Mouse (Mus musculus): ENCODE measurements around the gene Plcd3. TPM values are rescaled to one million over a fixed set of nuclear protein-coding genes. Genes with fewer than 3 reads are reported as not detected.

Plcd3 gene
- total RNA-seq (2014; rRNA removed) (9.4 and 9.7 TPM in 2 replicates), polyA plus RNA-seq (2015; fragmentation: Nextera tagmentation; extraction: Ambion mirVana) (4.7 and 4.9 TPM in 2 replicates)

- peak within 1 kb of the TSS; percentile 45 for H3K4me3 ChIP-seq (ENCODE audit: low read depth, low read length)
- ATAC-seq (ENCODE audit: low FRiP score) (no peak), DNase-seq (ENCODE audit: low spot score) (peak; percentile 51)
- H3K27me3 ChIP-seq (ENCODE audit: insufficient read depth, low read length), result peaks cover 19% of the 10 kb centered on the region
- peak within 1 kb of the TSS; percentile 59 for H3K9ac ChIP-seq (replicated peaks; ENCODE audit: low read length, poor library complexity, severe bottlenecking)
- H3K36me3 ChIP-seq (ENCODE audit: insufficient read depth, low read length), result no peaks in the 10 kb centered on the region
- H3K4me2 ChIP-seq (ENCODE audit: low read depth, low read length, poor library complexity, severe bottlenecking), result peak within 1 kb of the TSS; percentile 82
- H3K9me3 ChIP-seq (ENCODE audit: low read length), result no peaks in the 10 kb centered on the region
- no peaks in the 10 kb centered on the region for H3K4me1 ChIP-seq (ENCODE audit: insufficient read depth, low read length)
- WGBS, result under 1% methylated on average over 34 of the region's 34 CpGs
- no peak for TF ChIP-seq CTCF (IDR thresholded peaks at IDR 0.05)
- no peak within 1 kb of the TSS for H3K27ac ChIP-seq (ENCODE audit: low read depth, low read length)
Observed at GRCm38 (mm10) chr11:103101481-103101865, at the start of gene Plcd3, which contains the start of gene Acbd4. Gene Plcd3 (minus strand): TSS chr11:103101658. Gene Acbd4 (plus strand): TSS chr11:103101682.

GRCm38 (mm10) chr11:103149771-103150170 is 48.3 kb upstream of the Plcd3 start:
- WGBS, result 96% methylated on average over 4 of the region's 4 CpGs
- Histone ChIP-seq H3K9ac (replicated peaks; ENCODE audit: low read length, poor library complexity, severe bottlenecking) (no peak overlapping the region), H3K27me3 (ENCODE audit: insufficient read depth, low read length) (no peaks in the 10 kb centered on the region), H3K9me3 (ENCODE audit: low read length) (no peaks in the 10 kb centered on the region), H3K36me3 (ENCODE audit: insufficient read depth, low read length) (no peaks in the 10 kb centered on the region), H3K4me1 (ENCODE audit: insufficient read depth, low read length) (no peaks in the 10 kb centered on the region), H3K4me2 (ENCODE audit: low read depth, low read length, poor library complexity, severe bottlenecking) (no peak overlapping the region), H3K27ac (ENCODE audit: low read depth, low read length) (no peak overlapping the region), H3K4me3 (ENCODE audit: low read depth, low read length) (no peak overlapping the region)
- no peak for TF ChIP-seq CTCF (IDR thresholded peaks at IDR 0.05)
- DNase-seq (ENCODE audit: low spot score) (no peak), ATAC-seq (ENCODE audit: low FRiP score) (no peak)

- no peak overlapping the region for H3K27ac ChIP-seq (ENCODE audit: low read depth, low read length)
- no peak overlapping the region for H3K4me3 ChIP-seq (ENCODE audit: low read depth, low read length)
- H3K9ac ChIP-seq (replicated peaks; ENCODE audit: low read length, poor library complexity, severe bottlenecking), result no peak overlapping the region
- H3K27me3 ChIP-seq (ENCODE audit: insufficient read depth, low read length), result no peaks in the 10 kb centered on the region
- H3K4me1 ChIP-seq (ENCODE audit: insufficient read depth, low read length), result peaks cover 5% of the 10 kb centered on the region; the same call in 1 of the 2 replicates
- H3K36me3 ChIP-seq (ENCODE audit: insufficient read depth, low read length), result no peaks in the 10 kb centered on the region
- TF ChIP-seq CTCF (IDR thresholded peaks at IDR 0.05), result no peak
- WGBS, result 69% methylated on average over 4 of the region's 4 CpGs
- no peak overlapping the region for H3K4me2 ChIP-seq (ENCODE audit: low read depth, low read length, poor library complexity, severe bottlenecking)
- ATAC-seq (ENCODE audit: low FRiP score) (no peak), DNase-seq (ENCODE audit: low spot score) (no peak)
- no peaks in the 10 kb centered on the region for H3K9me3 ChIP-seq (ENCODE audit: low read length)
Observed at GRCm38 (mm10) chr11:103147766-103148165, 46.3 kb upstream of the Plcd3 start.

GRCm38 (mm10) chr11:103146386-103146785 is 44.9 kb upstream of the Plcd3 start:
- TF ChIP-seq CTCF (IDR thresholded peaks at IDR 0.05), result no peak
- Histone ChIP-seq H3K4me2 (ENCODE audit: low read depth, low read length, poor library complexity, severe bottlenecking) (no peak overlapping the region), H3K9me3 (ENCODE audit: low read length) (no peaks in the 10 kb centered on the region), H3K27me3 (ENCODE audit: insufficient read depth, low read length) (no peaks in the 10 kb centered on the region), H3K36me3 (ENCODE audit: insufficient read depth, low read length) (no peaks in the 10 kb centered on the region), H3K4me3 (ENCODE audit: low read depth, low read length) (no peak overlapping the region), H3K9ac (replicated peaks; ENCODE audit: low read length, poor library complexity, severe bottlenecking) (no peak overlapping the region), H3K4me1 (ENCODE audit: insufficient read depth, low read length) (peaks cover 12% of the 10 kb centered on the region; the same call in 1 of the 2 replicates), H3K27ac (ENCODE audit: low read depth, low read length) (no peak overlapping the region)
- no peak for ATAC-seq (ENCODE audit: low FRiP score)
- 88% methylated on average over 4 of the region's 4 CpGs for WGBS
- no peak for DNase-seq (ENCODE audit: low spot score)

- no peak for ATAC-seq (ENCODE audit: low FRiP score)
Observed at GRCm38 (mm10) chr11:103144309-103145285, 43.1 kb upstream of the Plcd3 start.

More at GRCm38 (mm10) chr11:103144309-103145285, 43.1 kb upstream of the Plcd3 start:
- no peak for TF ChIP-seq CTCF (IDR thresholded peaks at IDR 0.05)
- H3K9ac ChIP-seq (replicated peaks; ENCODE audit: low read length, poor library complexity, severe bottlenecking), result no peak overlapping the region
- no peaks in the 10 kb centered on the region for H3K9me3 ChIP-seq (ENCODE audit: low read length)
- 44% methylated on average over 12 of the region's 12 CpGs for WGBS
- no peak overlapping the region for H3K27ac ChIP-seq (ENCODE audit: low read depth, low read length)
- no peaks in the 10 kb centered on the region for H3K27me3 ChIP-seq (ENCODE audit: insufficient read depth, low read length)
- peaks cover 8% of the 10 kb centered on the region; the same call in 1 of the 2 replicates for H3K36me3 ChIP-seq (ENCODE audit: insufficient read depth, low read length)
- peaks cover 14% of the 10 kb centered on the region; the same call in 1 of the 2 replicates for H3K4me1 ChIP-seq (ENCODE audit: insufficient read depth, low read length)
- DNase-seq (ENCODE audit: low spot score), result no peak
- H3K4me2 ChIP-seq (ENCODE audit: low read depth, low read length, poor library complexity, severe bottlenecking), result no peak overlapping the region
- H3K4me3 ChIP-seq (ENCODE audit: low read depth, low read length), result no peak overlapping the region

Measured in midbrain, postnatal 0 days (tissue).